Mouse (Mus musculus) liver, postnatal 0 days (tissue): ENCODE results near the gene Crxos. TPM values are rescaled to one million over a fixed set of nuclear protein-coding genes. Genes with fewer than 3 reads are reported as not detected.
A peak's percentile ranks its signal among the peaks of the same experiment; 100 is the strongest.
"Not testable (repeated sequence)": the region's sequence is repeated elsewhere in the genome, so short reads cannot be mapped to it uniquely, and the experiment has no call there.

Experiments
- ATAC-seq: fragments of 200-750 bp; cut with Nextera tagmentation; 2 replicates; pipeline ENCODE4 v1.8.0; 2017; ENCODE audit warnings: mild to moderate bottlenecking, moderate library complexity
- DNase-seq: peaks from one replicate; pipeline ENCODE4 v3.0.0-alpha.2; 2016
- H3K27ac ChIP-seq: fragments of 300-500 bp; sonication (generic); 2 replicates; pipeline ENCODE4 v1.5.1; 2014; ENCODE audit warnings: antibody characterized with exemption, moderate library complexity, mild to moderate bottlenecking, low read depth
- H3K27me3 ChIP-seq: fragments of 300-500 bp; sonication (generic); 2 replicates; pipeline ENCODE4 v1.6.1; 2014; ENCODE audit warnings: low read length, control low read depth, mixed read lengths; ENCODE audit not compliant: insufficient read depth
- H3K36me3 ChIP-seq: fragments of 300-500 bp; sonication (generic); replicated peaks from 2 replicates; pipeline ENCODE4 v1.6.1; 2014; ENCODE audit warnings: mild to moderate bottlenecking, control low read depth, low read length, moderate library complexity, mixed read lengths; ENCODE audit not compliant: insufficient read depth
- H3K4me1 ChIP-seq: fragments of 300-500 bp; sonication (generic); 2 replicates; pipeline ENCODE4 v1.6.1; 2014; ENCODE audit warnings: antibody characterized with exemption, mild to moderate bottlenecking, control low read depth; ENCODE audit not compliant: insufficient read depth
- H3K4me2 ChIP-seq: fragments of 300-500 bp; sonication (generic); 2 replicates; pipeline ENCODE4 v1.6.1; 2014; ENCODE audit warnings: low read depth, mild to moderate bottlenecking, low read length, moderate library complexity, mixed read lengths
- H3K4me3 ChIP-seq: fragments of 300-500 bp; sonication (generic); 2 replicates; pipeline ENCODE4 v1.5.1; 2014; ENCODE audit warnings: low read depth, low read length
- H3K9ac ChIP-seq: fragments of 300-500 bp; sonication (generic); replicated peaks from 2 replicates; pipeline ENCODE4 v1.6.1; 2014; ENCODE audit warnings: mild to moderate bottlenecking, moderate library complexity
- H3K9me3 ChIP-seq: fragments of 300-500 bp; sonication (generic); 2 replicates; pipeline ENCODE4 v1.6.1; 2016; ENCODE audit warnings: mild to moderate bottlenecking, control low read depth, low read length, mixed read lengths
- CTCF ChIP-seq: sonication (generic); IDR thresholded peaks from 2 replicates; pipeline ENCODE4 v1.5.1; 2016; ENCODE audit warnings: antibody characterized with exemption, low read depth
- EP300 ChIP-seq: IDR thresholded peaks from 2 replicates; pipeline ENCODE4 v1.6.1; 2016; ENCODE audit warnings: antibody characterized with exemption, low read depth, mild to moderate bottlenecking
- WGBS: fragments of 180-500 bp; shearing (Covaris S2); extraction: QIAGEN DNeasy Blood & Tissue Kit; methylation state at CpG from one replicate; pipeline ENCODE4 v1.1.7; 2014; ENCODE audit not compliant: insufficient replicate concordance; 5-methylcytosine and 5-hydroxymethylcytosine counted together
- polyA plus RNA-seq: library from polyadenylated mRNA; unstranded; fragments of >200 nt; fragmentation: Nextera tagmentation; extraction: Ambion mirVana; gene quantifications from 2 replicates; pipeline ENCODE4 v1.2.1, GENCODE M21; 2015

Gene Crxos
- polyA plus RNA-seq, 1 experiment from 2014 or later, result not detected

- Histone ChIP-seq H3K4me2 (no peak overlapping the region), H3K36me3 (no peaks in the 10 kb centered on the region), H3K9me3 (no peaks in the 10 kb centered on the region), H3K4me1 (no peaks in the 10 kb centered on the region), H3K9ac (no peak overlapping the region), H3K27ac (no peak overlapping the region), H3K27me3 (no peaks in the 10 kb centered on the region), H3K4me3 (no peak overlapping the region)
- ATAC-seq, result no peak
- 67% methylated on average over 8 of the region's 8 CpGs for WGBS
- no peak for TF ChIP-seq EP300
- TF ChIP-seq CTCF, result no peak
- no peak for DNase-seq
Measured at GRCm38 (mm10) chr7:15907971-15908590, 25.7 kb downstream of the Crxos start.

- Histone ChIP-seq H3K9ac (no peak overlapping the region), H3K4me3 (no peak overlapping the region), H3K4me2 (no peak overlapping the region), H3K36me3 (no peaks in the 10 kb centered on the region), H3K27me3 (no peaks in the 10 kb centered on the region), H3K9me3 (no peaks in the 10 kb centered on the region), H3K4me1 (no peaks in the 10 kb centered on the region), H3K27ac (no peak overlapping the region)
- TF ChIP-seq EP300 (no peak), CTCF (no peak)
- 68% methylated on average over 5 of the region's 5 CpGs for WGBS
- no peak for ATAC-seq
- no peak for DNase-seq
Measured at GRCm38 (mm10) chr7:15910521-15910920, 28.1 kb downstream of the Crxos start.

- Histone ChIP-seq H3K9me3 (no peaks in the 10 kb centered on the region), H3K36me3 (peaks cover 5% of the 10 kb centered on the region; the same call in 1 of the 2 replicates), H3K27ac (no peak overlapping the region), H3K4me1 (no peaks in the 10 kb centered on the region), H3K4me3 (no peak overlapping the region), H3K27me3 (no peaks in the 10 kb centered on the region), H3K4me2 (no peak overlapping the region), H3K9ac (no peak overlapping the region)
- ATAC-seq (peak; percentile 35; the same call in 1 of the 2 replicates), DNase-seq (peak; percentile 83)
- 2% methylated on average over 4 of the region's 4 CpGs for WGBS
- peak; percentile 83 for TF ChIP-seq CTCF
- no peak for TF ChIP-seq EP300
Measured at GRCm38 (mm10) chr7:15912183-15912582, 29.8 kb downstream of the Crxos start.

- peak; percentile 78 for TF ChIP-seq CTCF
- TF ChIP-seq EP300, result no peak
- Histone ChIP-seq H3K4me1 (no peaks in the 10 kb centered on the region), H3K27me3 (no peaks in the 10 kb centered on the region), H3K27ac (no peak overlapping the region), H3K4me3 (no peak overlapping the region), H3K36me3 (peaks cover 9% of the 10 kb centered on the region; the same call in 1 of the 2 replicates), H3K4me2 (no peak overlapping the region), H3K9me3 (no peaks in the 10 kb centered on the region), H3K9ac (no peak overlapping the region)
- peak; percentile 50 for DNase-seq
- no peak for ATAC-seq
- WGBS, result 24% methylated on average over 2 of the region's 2 CpGs
Measured at GRCm38 (mm10) chr7:15914252-15914651, 31.8 kb downstream of the Crxos start.

GRCm38 (mm10) chr7:15914751-15915150, 32.3 kb downstream of the Crxos start:
- H3K4me3 ChIP-seq, result no peak overlapping the region
- no peaks in the 10 kb centered on the region for H3K9me3 ChIP-seq
- 69% methylated on average over 2 of the region's 2 CpGs for WGBS
- no peak overlapping the region for H3K27ac ChIP-seq
- ATAC-seq (no peak), DNase-seq (no peak)
- H3K36me3 ChIP-seq, result peaks cover 13% of the 10 kb centered on the region; the same call in 1 of the 2 replicates
- TF ChIP-seq EP300 (no peak), CTCF (no peak)
- no peaks in the 10 kb centered on the region for H3K27me3 ChIP-seq
- H3K4me1 ChIP-seq, result no peaks in the 10 kb centered on the region
- H3K9ac ChIP-seq, result no peak overlapping the region
- H3K4me2 ChIP-seq, result no peak overlapping the region

- DNase-seq, H3K4me3 ChIP-seq, ATAC-seq, H3K9me3 ChIP-seq, H3K27me3 ChIP-seq, H3K4me2 ChIP-seq, H3K4me1 ChIP-seq, H3K27ac ChIP-seq, H3K9ac ChIP-seq: not testable (repeated sequence)
- peaks cover 16% of the 10 kb centered on the region; the same call in 1 of the 2 replicates for H3K36me3 ChIP-seq
- 82% methylated on average over 4 of the region's 4 CpGs for whole genome bisulfite sequencing
Measured at GRCm38 (mm10) chr7:15915695-15916094, 33.3 kb downstream of the Crxos start.
